Mouse (Mus musculus) liver, adult 2 months (tissue): ENCODE results near the gene Itsn1.

ENCODE experiments used
- CTCF ChIP-seq: fragments of 200-500 bp; IDR thresholded peaks from 2 replicates; pipeline ENCODE4 v1.5.1; 2011; ENCODE audit warnings: low read depth, low read length, control low read depth
- POLR2A ChIP-seq: fragments of 200-500 bp; IDR thresholded peaks from 2 replicates; pipeline ENCODE4 v1.6.1; 2011; ENCODE audit warnings: low read length, control low read depth; ENCODE audit not compliant: insufficient read depth; ENCODE audit errors: extremely low read depth

GRCm38 (mm10) chr16:91738505-91738904 is 9.4 kb downstream of the Itsn1 start:
- TF ChIP-seq CTCF (no peak), POLR2A (no peak)
